Mouse (Mus musculus) forebrain, embryonic 13.5 days (tissue): ENCODE measurements around the gene Wfdc16. TPM values are rescaled to one million over a fixed set of nuclear protein-coding genes. Genes with fewer than 3 reads are reported as not detected.
A peak's percentile ranks its signal among the peaks of the same experiment; 100 is the strongest.

Source experiments
- ATAC-seq: fragments of 200-750 bp; cut with Nextera tagmentation; 2 replicates; pipeline ENCODE4 v1.8.0; 2017
- H3K27ac ChIP-seq: fragments of 300-500 bp; sonication (generic); 2 replicates; pipeline ENCODE4 v1.5.1; 2015; ENCODE audit warnings: inconsistent platforms, mild to moderate bottlenecking, moderate library complexity
- H3K27me3 ChIP-seq: fragments of 300-500 bp; sonication (generic); 2 replicates; pipeline ENCODE4 v1.6.1; 2015; ENCODE audit warnings: mild to moderate bottlenecking, inconsistent platforms
- H3K36me3 ChIP-seq: fragments of 300-500 bp; sonication (generic); 2 replicates; pipeline ENCODE4 v1.6.1; 2015; ENCODE audit warnings: mild to moderate bottlenecking, inconsistent platforms; ENCODE audit not compliant: poor library complexity, severe bottlenecking
- H3K4me1 ChIP-seq: fragments of 300-500 bp; sonication (generic); 2 replicates; pipeline ENCODE4 v1.6.1; 2015; ENCODE audit warnings: inconsistent platforms
- H3K4me2 ChIP-seq: fragments of 300-500 bp; sonication (generic); 2 replicates; pipeline ENCODE4 v1.6.1; 2015; ENCODE audit warnings: inconsistent platforms, mild to moderate bottlenecking, moderate library complexity
- H3K4me3 ChIP-seq: fragments of 300-500 bp; sonication (generic); 2 replicates; pipeline ENCODE4 v1.5.1; 2015; ENCODE audit warnings: mild to moderate bottlenecking, inconsistent platforms
- H3K9ac ChIP-seq: fragments of 300-500 bp; sonication (generic); 2 replicates; pipeline ENCODE4 v1.6.1; 2015; ENCODE audit warnings: mild to moderate bottlenecking, inconsistent platforms
- H3K9me3 ChIP-seq: fragments of 300-500 bp; sonication (generic); replicated peaks from 2 replicates; pipeline ENCODE4 v1.6.1; 2016; ENCODE audit warnings: inconsistent platforms
- WGBS: fragments of 180-500 bp; shearing (Covaris S2); methylation state at CpG from one replicate; pipeline ENCODE4 v1.1.7; 2015; 5-methylcytosine and 5-hydroxymethylcytosine counted together
- polyA plus RNA-seq: library from polyadenylated mRNA; unstranded; fragments of >200 nt; fragmentation: Nextera tagmentation; extraction: Ambion mirVana; gene quantifications from 2 replicates; pipeline ENCODE4 v1.2.1, GENCODE M21; 2015

Gene Wfdc16
- polyA plus RNA-seq: not detected in 2 replicates

- Histone ChIP-seq H3K27me3 (no peaks in the 10 kb centered on the region), H3K27ac (no peak within 1 kb of the TSS), H3K9me3 (no peaks in the 10 kb centered on the region), H3K4me2 (no peak within 1 kb of the TSS), H3K36me3 (no peaks in the 10 kb centered on the region), H3K9ac (no peak within 1 kb of the TSS), H3K4me3 (no peak within 1 kb of the TSS), H3K4me1 (0 out of 2 replicates have a peak, but pooled peaks cover 5% of the 10 kb centered on the region)
- ATAC-seq: no peak
- WGBS: 86% methylated on average over 3 of the region's 3 CpGs
Observed at GRCm38 (mm10) chr2:164638696-164639095, at the start of gene Wfdc16. TSS of gene Wfdc16 (minus strand) at chr2:164638796.

GRCm38 (mm10) chr2:164684807-164685206, 46.2 kb upstream of the Wfdc16 start, which contains the start of gene Wfdc13:
TSS of gene Wfdc13 (plus strand) at chr2:164685107.
- 82% methylated on average over 3 of the region's 3 CpGs for whole genome bisulfite sequencing
- no peaks in the 10 kb centered on the region for H3K27me3 ChIP-seq
- no peaks in the 10 kb centered on the region for H3K9me3 ChIP-seq
- H3K4me3 ChIP-seq: no peak within 1 kb of the TSS
- ATAC-seq: no peak
- no peak within 1 kb of the TSS for H3K9ac ChIP-seq
- no peak within 1 kb of the TSS for H3K4me2 ChIP-seq
- no peaks in the 10 kb centered on the region for H3K4me1 ChIP-seq
- no peak within 1 kb of the TSS for H3K27ac ChIP-seq
- no peaks in the 10 kb centered on the region for H3K36me3 ChIP-seq

GRCm38 (mm10) chr2:164679906-164680305, 41.3 kb upstream of the Wfdc16 start:
- 71% methylated on average over 3 of the region's 3 CpGs for WGBS
- no peak overlapping the region for H3K27ac ChIP-seq

GRCm38 (mm10) chr2:164678848-164679625, 40.4 kb upstream of the Wfdc16 start:
- no peak overlapping the region for H3K9ac ChIP-seq
- H3K27ac ChIP-seq: no peak overlapping the region
- no peaks in the 10 kb centered on the region for H3K27me3 ChIP-seq
- H3K4me3 ChIP-seq: peak overlapping the region; percentile 29
- ATAC-seq: peak; percentile 55; the same call in 1 of the 2 replicates
- no peaks in the 10 kb centered on the region for H3K9me3 ChIP-seq
- H3K4me1 ChIP-seq: 0 out of 2 replicates have a peak, but pooled peaks cover 11% of the 10 kb centered on the region
- WGBS: 19% methylated on average over 19 of the region's 19 CpGs
- H3K4me2 ChIP-seq: peak overlapping the region; percentile 58
- no peaks in the 10 kb centered on the region for H3K36me3 ChIP-seq

More at GRCm38 (mm10) chr2:164679906-164680305, 41.3 kb upstream of the Wfdc16 start:
- H3K4me2 ChIP-seq: no peak overlapping the region
- no peaks in the 10 kb centered on the region for H3K9me3 ChIP-seq
- H3K4me3 ChIP-seq: no peak overlapping the region
- no peak for ATAC-seq
- H3K9ac ChIP-seq: no peak overlapping the region
- H3K4me1 ChIP-seq: 0 out of 2 replicates have a peak, but pooled peaks cover 11% of the 10 kb centered on the region
- H3K36me3 ChIP-seq: no peaks in the 10 kb centered on the region
- no peaks in the 10 kb centered on the region for H3K27me3 ChIP-seq

- ATAC-seq: no peak
- Histone ChIP-seq H3K4me2 (no peak overlapping the region), H3K36me3 (no peaks in the 10 kb centered on the region), H3K4me3 (no peak overlapping the region), H3K27me3 (no peaks in the 10 kb centered on the region), H3K9me3 (no peaks in the 10 kb centered on the region), H3K4me1 (0 out of 2 replicates have a peak, but pooled peaks cover 11% of the 10 kb centered on the region), H3K9ac (no peak overlapping the region), H3K27ac (no peak overlapping the region)
- WGBS: 91% methylated on average over 16 of the region's 16 CpGs
Observed at GRCm38 (mm10) chr2:164676916-164677685, 38.5 kb upstream of the Wfdc16 start.

- 0 out of 2 replicates have a peak, but pooled peaks cover 11% of the 10 kb centered on the region for H3K4me1 ChIP-seq
- H3K27ac ChIP-seq: no peak overlapping the region
- no peak overlapping the region for H3K4me3 ChIP-seq
- H3K9ac ChIP-seq: no peak overlapping the region
- H3K4me2 ChIP-seq: no peak overlapping the region
- ATAC-seq: no peak
- WGBS: 73% methylated on average over 7 of the region's 7 CpGs
- no peaks in the 10 kb centered on the region for H3K9me3 ChIP-seq
- no peaks in the 10 kb centered on the region for H3K36me3 ChIP-seq
- H3K27me3 ChIP-seq: no peaks in the 10 kb centered on the region
Observed at GRCm38 (mm10) chr2:164676103-164676502, 37.5 kb upstream of the Wfdc16 start.

GRCm38 (mm10) chr2:164673987-164674386, 35.4 kb upstream of the Wfdc16 start, which contains the start of gene Wfdc11:
TSS of gene Wfdc11 (minus strand) at chr2:164674087.
- 87% methylated on average over 7 of the region's 7 CpGs for WGBS
- H3K4me2 ChIP-seq: no peak within 1 kb of the TSS
- H3K4me1 ChIP-seq: 0 out of 2 replicates have a peak, but pooled peaks cover 6% of the 10 kb centered on the region
- ATAC-seq: no peak
- no peaks in the 10 kb centered on the region for H3K36me3 ChIP-seq
- H3K27ac ChIP-seq: no peak within 1 kb of the TSS
- H3K9me3 ChIP-seq: no peaks in the 10 kb centered on the region
- H3K27me3 ChIP-seq: no peaks in the 10 kb centered on the region
- H3K4me3 ChIP-seq: no peak within 1 kb of the TSS
- H3K9ac ChIP-seq: no peak within 1 kb of the TSS

GRCm38 (mm10) chr2:164670938-164671337, 32.3 kb upstream of the Wfdc16 start:
- Histone ChIP-seq H3K9me3 (0 out of 2 replicates have a peak, but pooled peaks cover 3% of the 10 kb centered on the region), H3K4me1 (no peaks in the 10 kb centered on the region), H3K4me2 (no peak overlapping the region), H3K36me3 (no peaks in the 10 kb centered on the region), H3K27ac (no peak overlapping the region), H3K27me3 (no peaks in the 10 kb centered on the region), H3K9ac (no peak overlapping the region), H3K4me3 (no peak overlapping the region)
- ATAC-seq: no peak
- whole genome bisulfite sequencing: 41% methylated on average over 1 of the region's 1 CpGs

- Histone ChIP-seq H3K4me2 (no peak overlapping the region), H3K27me3 (no peaks in the 10 kb centered on the region), H3K27ac (no peak overlapping the region), H3K4me1 (no peaks in the 10 kb centered on the region), H3K9ac (no peak overlapping the region), H3K9me3 (0 out of 2 replicates have a peak, but pooled peaks cover 3% of the 10 kb centered on the region), H3K36me3 (no peaks in the 10 kb centered on the region), H3K4me3 (no peak overlapping the region)
- WGBS: 90% methylated on average over 5 of the region's 5 CpGs
- no peak for ATAC-seq
Observed at GRCm38 (mm10) chr2:164670261-164670660, 31.7 kb upstream of the Wfdc16 start.

- no peaks in the 10 kb centered on the region for H3K4me1 ChIP-seq
- 0 out of 2 replicates have a peak, but pooled peaks cover 3% of the 10 kb centered on the region for H3K9me3 ChIP-seq
- no peaks in the 10 kb centered on the region for H3K36me3 ChIP-seq
- 90% methylated on average over 7 of the region's 7 CpGs for WGBS
- no peak overlapping the region for H3K4me2 ChIP-seq
- ATAC-seq: no peak
- H3K9ac ChIP-seq: no peak overlapping the region
- H3K27me3 ChIP-seq: no peaks in the 10 kb centered on the region
- no peak overlapping the region for H3K27ac ChIP-seq
- H3K4me3 ChIP-seq: no peak overlapping the region
Observed at GRCm38 (mm10) chr2:164664851-164665250, 26.3 kb upstream of the Wfdc16 start.

- Histone ChIP-seq H3K4me3 (no peak within 1 kb of the TSS), H3K9me3 (no peaks in the 10 kb centered on the region), H3K9ac (no peak within 1 kb of the TSS), H3K27ac (no peak within 1 kb of the TSS), H3K36me3 (no peaks in the 10 kb centered on the region), H3K4me2 (no peak within 1 kb of the TSS), H3K4me1 (no peaks in the 10 kb centered on the region), H3K27me3 (no peaks in the 10 kb centered on the region)
- no peak for ATAC-seq
- WGBS: 79% methylated on average over 9 of the region's 9 CpGs
Observed at GRCm38 (mm10) chr2:164656483-164656882, 17.9 kb upstream of the Wfdc16 start, which contains the start of gene Wfdc9. TSS of gene Wfdc9 (minus strand) at chr2:164656583.

- Histone ChIP-seq H3K4me3 (no peak within 1 kb of the TSS), H3K9ac (no peak within 1 kb of the TSS), H3K9me3 (no peaks in the 10 kb centered on the region), H3K27ac (no peak within 1 kb of the TSS), H3K36me3 (no peaks in the 10 kb centered on the region), H3K4me1 (no peaks in the 10 kb centered on the region), H3K27me3 (no peaks in the 10 kb centered on the region), H3K4me2 (no peak within 1 kb of the TSS)
- 20% methylated on average over 11 of the region's 11 CpGs for WGBS
- no peak for ATAC-seq
Observed at GRCm38 (mm10) chr2:164655858-164656257, 17.3 kb upstream of the Wfdc16 start, which contains the start of gene Wfdc10. TSS of gene Wfdc10 (plus strand) at chr2:164656046.
